Mouse (Mus musculus) heart, embryonic 12.5 days (tissue): Measurements from ENCODE around the gene Jdp2. TPM values are rescaled to one million over a fixed set of nuclear protein-coding genes. Genes with fewer than 3 reads are reported as not detected.

ENCODE experiments used
- ATAC-seq: fragments of 200-750 bp; cut with Nextera tagmentation; 2 replicates; pipeline ENCODE4 v1.8.0; 2017; ENCODE audit warnings: moderate TSS enrichment, moderate library complexity; ENCODE audit not compliant: insufficient number of reproducible peaks, low FRiP score
- H3K27ac ChIP-seq: fragments of 300-500 bp; sonication (generic); 2 replicates; pipeline ENCODE4 v1.5.1; 2016; ENCODE audit warnings: mild to moderate bottlenecking, moderate library complexity; ENCODE audit not compliant: poor library complexity, severe bottlenecking
- H3K27me3 ChIP-seq: fragments of 300-500 bp; sonication (generic); replicated peaks from 2 replicates; pipeline ENCODE4 v1.6.1; 2016; ENCODE audit warnings: mild to moderate bottlenecking, moderate library complexity
- H3K36me3 ChIP-seq: fragments of 300-500 bp; sonication (generic); 2 replicates; pipeline ENCODE4 v1.6.1; 2016; ENCODE audit warnings: mild to moderate bottlenecking, moderate library complexity
- H3K4me1 ChIP-seq: fragments of 300-500 bp; sonication (generic); replicated peaks from 2 replicates; pipeline ENCODE4 v1.6.1; 2016; ENCODE audit warnings: mild to moderate bottlenecking
- H3K4me2 ChIP-seq: fragments of 300-500 bp; sonication (generic); 2 replicates; pipeline ENCODE4 v1.6.1; 2016; ENCODE audit warnings: mild to moderate bottlenecking, moderate library complexity
- H3K4me3 ChIP-seq: fragments of 300-500 bp; sonication (generic); 2 replicates; pipeline ENCODE4 v1.5.1; 2016; ENCODE audit warnings: mild to moderate bottlenecking
- H3K9ac ChIP-seq: fragments of 300-500 bp; sonication (generic); 2 replicates; pipeline ENCODE4 v1.6.1; 2016; ENCODE audit warnings: mild to moderate bottlenecking, moderate library complexity
- H3K9me3 ChIP-seq: fragments of 300-500 bp; sonication (generic); replicated peaks from 2 replicates; pipeline ENCODE4 v1.6.1; 2016; ENCODE audit warnings: mild to moderate bottlenecking, moderate library complexity
- WGBS: fragments of 180-500 bp; shearing (Covaris S2); methylation state at CpG from one replicate; pipeline ENCODE4 v1.1.7; 2016; 5-methylcytosine and 5-hydroxymethylcytosine counted together
- polyA plus RNA-seq: library from polyadenylated mRNA; unstranded; fragments of >200 nt; fragmentation: Nextera tagmentation; extraction: Ambion mirVana; gene quantifications from 2 replicates; pipeline ENCODE4 v1.2.1, GENCODE M21; 2016

The Jdp2 gene
- polyA plus RNA-seq, 1 experiment from 2014 or later, result 0.56 TPM

GRCm38 (mm10) chr12:85687217-85687533 lies 88.3 kb downstream of the Jdp2 start:
- WGBS, result 59% methylated on average over 7 of the region's 7 CpGs
- Histone ChIP-seq H3K27me3 (0 out of 2 replicates have a peak, but pooled peaks cover 3% of the 10 kb centered on the region), H3K9ac (peak overlapping the region; percentile 21; the same call in 1 of the 2 replicates), H3K36me3 (no peaks in the 10 kb centered on the region), H3K4me1 (peaks cover 37% of the 10 kb centered on the region), H3K4me3 (peak overlapping the region; percentile 33), H3K9me3 (peaks cover 2% of the 10 kb centered on the region; the same call in 1 of the 2 replicates), H3K4me2 (peak overlapping the region; percentile 69), H3K27ac (no peak overlapping the region)
- no peak for ATAC-seq

- WGBS, result 54% methylated on average over 6 of the region's 6 CpGs
- H3K9ac ChIP-seq, result no peak overlapping the region
- peaks cover 37% of the 10 kb centered on the region for H3K4me1 ChIP-seq
- no peaks in the 10 kb centered on the region for H3K9me3 ChIP-seq
- H3K4me3 ChIP-seq, result no peak overlapping the region
- H3K36me3 ChIP-seq, result no peaks in the 10 kb centered on the region
- H3K27me3 ChIP-seq, result 0 out of 2 replicates have a peak, but pooled peaks cover 3% of the 10 kb centered on the region
- ATAC-seq, result no peak
- H3K27ac ChIP-seq, result no peak overlapping the region
- no peak overlapping the region for H3K4me2 ChIP-seq
Measured at GRCm38 (mm10) chr12:85687846-85688245, 89.0 kb downstream of the Jdp2 start.

Other genes with a start within 250 kb of the Jdp2 start
- gene Tmed10, start 224.2 kb upstream of the Jdp2 start, polyA plus RNA-seq, result 319 and 324 TPM in 2 replicates
- 5.9 and 8.1 TPM in 2 replicates for gene Fos, start 125.1 kb upstream of the Jdp2 start, polyA plus RNA-seq
- gene Batf, start 87.6 kb downstream of the Jdp2 start, polyA plus RNA-seq, result 3.8 and 4.0 TPM in 2 replicates
- gene Flvcr2, start 147.5 kb downstream of the Jdp2 start, polyA plus RNA-seq, result 6.8 and 7.1 TPM in 2 replicates
- 80.6 and 81.3 TPM in 2 replicates for gene Erg28, start 225.5 kb downstream of the Jdp2 start, polyA plus RNA-seq
- 13.6 and 15.2 TPM in 2 replicates for gene Ttll5, start 225.6 kb downstream of the Jdp2 start, polyA plus RNA-seq